Mouse (Mus musculus): ENCODE results near the gene Emb.
A peak's percentile ranks its signal among the peaks of the same experiment; 100 is the strongest.
"Not testable (repeated sequence)": the region's sequence is repeated elsewhere in the genome, so short reads cannot be mapped to it uniquely, and the experiment has no call there.

The Emb gene

DNA sequence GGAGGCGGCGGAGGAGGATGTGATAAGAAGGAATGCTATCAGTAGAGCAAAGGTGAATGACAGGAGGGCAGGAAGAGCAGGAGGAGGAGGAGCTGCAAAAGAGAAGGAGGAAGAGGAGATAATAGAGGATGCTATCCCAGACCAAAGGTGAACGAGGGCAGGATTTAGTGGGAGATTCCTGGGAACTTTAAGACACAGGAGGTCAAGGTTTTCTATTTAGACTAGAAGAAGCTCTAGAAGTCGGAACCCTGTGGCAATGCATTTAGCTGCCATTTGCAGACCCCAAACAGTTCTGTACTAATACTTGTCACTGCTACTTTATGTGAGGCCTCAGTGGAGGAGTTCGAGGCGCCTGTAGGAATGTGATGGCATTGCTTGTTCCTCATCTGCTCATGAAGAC lies at the start of gene Emb:
Gene Emb, plus strand, starts transcription at position 301 of the 400 bp plus-strand sequence.
- DNase-seq (ENCODE audit: low spot score), result no peak

- DNase-seq (ENCODE audit: low spot score), result no peak
Measured at GRCm38 (mm10) chr13:117163906-117164305, 44.4 kb upstream of the Emb start.

DNA sequence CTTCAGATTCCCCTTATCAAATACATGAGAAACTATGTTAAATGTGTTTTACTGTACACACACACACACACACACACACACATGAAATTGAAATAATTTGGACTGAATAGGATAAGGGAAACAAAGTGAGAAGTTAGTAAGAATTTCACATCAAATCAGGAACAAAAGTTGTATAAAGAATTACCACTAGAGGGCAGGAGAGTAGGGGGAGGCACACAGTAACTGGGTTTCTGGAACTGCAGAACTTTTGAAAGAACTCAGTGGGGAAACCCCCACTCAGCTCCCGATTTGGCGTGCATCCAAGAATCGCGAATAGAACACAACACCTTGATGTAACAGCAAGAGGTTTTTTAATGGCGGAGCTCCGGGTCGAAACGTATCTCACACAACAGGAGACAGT lies 43.3 kb upstream of the Emb start:
- no peak for DNase-seq (ENCODE audit: low spot score)

GRCm38 (mm10) chr13:117180912-117181311 lies 27.4 kb upstream of the Emb start:
- not testable (repeated sequence) for DNase-seq (ENCODE audit: low spot score)

- DNase-seq (ENCODE audit: low spot score), result no peak
Measured at GRCm38 (mm10) chr13:117183288-117183687, 25.0 kb upstream of the Emb start.

GRCm38 (mm10) chr13:117185329-117185728 lies 23.0 kb upstream of the Emb start:
- DNase-seq (ENCODE audit: low spot score), result no peak

DNA sequence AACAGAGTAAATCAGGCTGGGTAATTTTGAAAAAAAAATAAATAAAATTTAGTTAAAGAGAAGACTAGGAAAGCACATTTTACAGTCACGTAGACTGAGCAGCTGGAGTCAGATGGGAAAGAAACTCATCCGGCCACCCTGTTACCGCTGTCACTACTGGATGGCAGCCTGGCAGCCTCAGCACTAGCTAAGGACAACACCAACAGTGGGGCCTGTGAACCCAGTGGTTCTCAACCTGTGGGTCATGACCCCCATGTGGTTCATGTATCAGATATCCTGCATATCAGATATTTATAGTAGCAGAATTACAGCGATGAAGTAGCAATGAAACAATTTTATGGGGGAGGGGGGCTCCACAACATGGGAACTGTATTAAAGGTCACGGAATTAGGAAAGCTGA lies 16.2 kb upstream of the Emb start:
- no peak for DNase-seq (ENCODE audit: low spot score)

DNA sequence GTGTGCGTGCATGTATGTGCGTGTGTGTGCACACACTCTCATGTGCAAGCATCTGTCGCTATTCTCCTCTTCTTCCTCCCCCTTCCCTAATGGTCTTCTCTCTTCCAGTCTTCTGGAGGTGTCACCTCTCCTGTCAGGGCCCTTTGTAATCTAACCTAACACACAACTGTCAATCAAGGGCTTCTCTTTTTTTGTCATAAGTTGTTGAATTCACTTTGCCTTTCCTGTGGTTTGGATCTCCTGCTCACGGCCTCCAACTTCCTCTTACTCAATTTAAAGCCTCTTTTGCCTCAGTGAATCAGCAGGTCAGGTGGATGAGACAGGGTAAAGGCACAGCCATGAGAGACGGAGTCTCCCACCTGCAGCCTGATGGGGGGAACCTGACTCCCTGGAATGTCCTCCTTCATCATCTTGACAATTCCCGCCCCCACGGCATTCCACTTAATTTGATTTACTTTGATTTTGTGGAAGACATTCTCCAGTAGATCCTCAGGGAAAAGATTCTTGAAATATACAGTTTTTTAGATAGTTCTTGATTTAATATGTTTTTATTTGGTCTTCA lies 14.8 kb upstream of the Emb start:
- DNase-seq (ENCODE audit: low spot score), result no peak

DNA sequence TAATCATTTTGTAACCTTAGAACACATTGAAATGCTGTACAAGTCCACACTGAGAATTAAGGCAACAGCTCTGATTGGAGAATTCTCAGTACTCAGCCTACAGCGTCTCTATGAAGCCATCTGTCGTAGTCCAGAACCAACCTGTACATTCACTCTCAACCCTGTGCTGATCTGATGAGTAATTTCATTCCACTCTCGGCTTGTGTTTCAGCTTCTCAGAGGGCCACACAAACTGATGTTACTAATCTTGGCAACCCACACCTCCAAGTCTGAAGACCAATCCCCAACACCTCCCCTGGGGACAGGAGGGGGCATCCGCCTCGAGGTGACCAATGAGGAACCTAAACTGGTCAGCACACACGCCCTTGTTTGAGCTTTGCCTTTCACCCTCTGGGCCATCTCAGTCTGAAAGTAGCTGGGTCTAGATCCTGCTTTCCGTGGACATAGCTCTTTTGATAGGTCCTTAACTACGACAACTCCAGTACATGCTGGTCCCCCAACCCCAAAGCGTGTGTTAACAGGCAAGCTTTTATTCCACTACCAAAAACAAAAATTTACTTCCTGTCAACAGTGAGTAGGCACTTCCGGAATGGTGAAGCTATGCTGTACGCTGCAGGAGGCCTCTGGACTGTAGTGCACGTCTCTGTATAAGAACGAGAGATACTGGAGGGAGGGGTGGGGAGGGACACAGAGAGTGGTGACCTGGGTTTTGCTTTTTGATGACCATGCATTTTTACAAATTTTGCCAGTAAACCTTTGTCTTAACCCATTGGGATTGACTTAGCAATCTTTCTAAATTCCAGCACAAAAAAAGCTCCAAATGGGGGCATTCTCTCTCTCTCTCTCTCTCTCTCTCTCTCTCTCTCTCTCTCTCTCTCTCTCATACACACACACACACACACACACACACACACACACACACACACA lies 12.5 kb upstream of the Emb start:
- DNase-seq (ENCODE audit: low spot score), result no peak

GRCm38 (mm10) chr13:117197666-117198065 lies 10.7 kb upstream of the Emb start:
- DNase-seq (ENCODE audit: low spot score), result no peak

DNA sequence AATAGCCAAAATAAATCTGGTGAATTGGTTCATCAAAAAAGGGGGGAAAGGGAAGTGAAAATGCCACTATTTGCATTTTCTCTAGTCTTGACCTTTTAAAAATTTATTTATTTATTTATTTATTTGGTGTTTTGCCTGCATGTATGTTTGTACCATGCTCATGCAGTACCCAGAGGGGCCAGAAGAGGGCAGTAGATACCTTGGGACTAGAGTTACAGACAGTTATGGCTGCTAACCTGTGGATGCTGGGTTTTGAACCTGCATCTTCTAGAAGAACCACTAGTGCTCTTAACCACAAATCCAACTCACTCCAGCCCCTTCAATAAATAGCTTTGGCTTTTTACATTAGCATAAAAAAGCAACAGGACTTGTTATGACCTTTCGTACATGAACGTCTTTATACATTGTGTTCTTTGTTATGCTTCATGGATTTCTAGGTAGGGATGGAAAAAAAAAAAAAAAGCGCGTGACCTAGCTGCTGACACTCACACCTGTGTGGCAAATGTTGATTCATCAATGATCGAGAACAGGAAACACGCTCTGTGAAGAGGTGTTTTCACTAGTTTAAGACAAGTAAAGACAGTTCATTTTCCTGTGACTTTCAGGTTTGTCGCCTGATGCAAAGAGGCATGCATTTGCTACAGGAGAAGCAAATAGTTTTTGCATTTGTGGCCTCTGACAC lies 9.8 kb upstream of the Emb start:
- peak; percentile 83 for DNase-seq (ENCODE audit: low spot score)

DNA sequence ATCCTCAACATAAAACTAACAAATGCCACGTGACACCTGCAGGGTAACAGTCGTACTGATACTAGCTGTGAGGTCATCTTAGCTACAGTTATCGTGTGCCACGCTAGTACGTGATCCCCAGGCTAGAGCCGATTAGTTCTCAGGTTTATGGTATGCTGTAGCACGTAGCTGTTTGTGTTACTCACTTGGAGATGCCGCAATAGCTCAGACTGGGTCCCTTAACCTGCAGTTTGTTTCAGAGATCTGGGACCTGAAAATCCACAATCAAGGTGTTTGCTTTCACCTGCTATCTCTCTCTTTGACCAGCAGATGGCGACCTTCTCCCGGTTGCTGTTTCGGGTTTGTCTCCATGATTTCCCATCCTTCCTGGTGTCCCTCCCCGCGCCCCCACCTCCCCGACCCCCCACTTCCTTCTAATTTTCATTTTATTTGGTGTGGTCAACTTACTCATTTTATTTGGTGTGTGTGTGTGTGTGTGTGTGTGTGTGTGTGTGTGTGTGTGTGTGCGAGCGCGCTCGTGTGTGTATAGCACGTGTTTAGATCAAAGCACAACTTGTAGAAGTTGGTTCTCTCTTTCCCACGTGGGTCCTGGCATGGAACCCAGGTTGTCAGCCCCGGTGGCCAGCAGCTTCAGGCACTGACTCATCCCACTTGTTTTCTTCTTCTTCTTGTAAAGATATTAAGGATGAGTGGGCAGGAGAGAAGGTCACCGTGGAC lies 5.4 kb upstream of the Emb start:
- peak; percentile 64 for DNase-seq (ENCODE audit: low spot score)

GRCm38 (mm10) chr13:117204685-117205084 lies 3.7 kb upstream of the Emb start:
- DNase-seq (ENCODE audit: low spot score), result no peak

DNA sequence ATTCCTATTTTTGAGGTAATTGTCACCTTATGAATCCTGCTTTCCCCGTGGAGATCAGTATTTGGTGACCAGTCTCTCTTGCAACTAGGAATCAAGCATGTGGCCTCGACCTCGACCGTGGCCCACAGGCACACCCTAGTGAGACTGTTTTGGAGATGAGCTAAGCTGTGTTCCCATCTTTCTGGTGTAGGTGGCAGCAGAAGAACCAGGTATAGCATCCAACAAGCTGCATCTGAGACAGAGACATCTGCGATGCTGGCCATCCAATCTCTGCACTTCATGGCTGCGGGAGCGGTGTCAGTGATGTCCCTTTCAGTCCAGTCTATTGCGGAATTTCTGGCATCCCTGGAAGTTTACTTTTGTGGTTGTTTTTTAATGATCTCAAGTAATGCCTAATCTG lies 2.3 kb upstream of the Emb start:
- no peak for DNase-seq (ENCODE audit: low spot score)

DNA sequence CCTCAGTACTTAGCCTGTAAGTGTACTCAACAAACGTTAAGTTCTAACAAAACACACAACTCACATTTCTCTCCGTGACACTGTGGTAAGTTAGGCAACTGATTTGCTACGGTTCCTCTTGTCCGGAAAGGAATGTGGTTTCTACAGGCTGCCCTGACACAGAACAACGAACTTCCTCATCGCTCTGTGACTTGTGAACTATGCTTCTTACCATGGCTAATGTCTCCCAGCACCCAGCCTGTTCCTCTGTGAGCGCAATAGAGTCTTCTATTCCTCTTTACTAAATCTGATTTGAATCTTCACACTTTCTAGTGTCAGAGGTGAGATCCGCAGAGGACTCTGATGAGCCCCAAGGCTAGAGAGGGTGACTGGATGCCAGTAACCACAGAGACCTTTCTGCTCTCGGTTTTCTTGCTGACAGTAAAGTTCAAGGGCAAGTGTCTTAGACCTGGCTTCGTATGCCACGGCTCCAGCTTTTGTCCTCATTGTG lies 3.1 kb downstream of the Emb start:
- peak; percentile 58 for DNase-seq (ENCODE audit: low spot score)

DNA sequence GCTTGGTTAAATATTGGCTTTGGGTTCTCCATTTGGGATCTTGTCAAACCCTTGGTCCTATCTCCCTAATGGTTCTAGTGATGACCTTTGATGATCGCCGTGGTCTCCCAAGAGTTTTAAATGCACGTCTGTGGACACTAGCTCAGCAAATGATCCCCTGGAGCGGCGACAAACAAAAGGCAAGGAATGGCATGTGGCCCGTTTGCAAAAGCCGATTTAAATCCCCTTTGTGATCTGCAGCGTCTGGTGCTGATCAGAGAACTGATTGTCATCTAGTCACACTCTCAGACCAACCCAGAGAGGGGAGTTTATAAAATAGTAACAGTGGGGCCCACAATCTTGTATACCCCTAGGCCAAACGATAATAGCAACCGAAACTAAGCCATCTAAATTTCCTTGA lies 7.1 kb downstream of the Emb start:
- DNase-seq (ENCODE audit: low spot score), result peak; percentile 61

GRCm38 (mm10) chr13:117216126-117216525 lies 7.8 kb downstream of the Emb start:
- DNase-seq (ENCODE audit: low spot score), result peak; percentile 59

GRCm38 (mm10) chr13:117216752-117217363 lies 8.5 kb downstream of the Emb start:
- no peak for DNase-seq (ENCODE audit: low spot score)

GRCm38 (mm10) chr13:117217621-117218020 lies 9.3 kb downstream of the Emb start:
- no peak for DNase-seq (ENCODE audit: low spot score)

DNA sequence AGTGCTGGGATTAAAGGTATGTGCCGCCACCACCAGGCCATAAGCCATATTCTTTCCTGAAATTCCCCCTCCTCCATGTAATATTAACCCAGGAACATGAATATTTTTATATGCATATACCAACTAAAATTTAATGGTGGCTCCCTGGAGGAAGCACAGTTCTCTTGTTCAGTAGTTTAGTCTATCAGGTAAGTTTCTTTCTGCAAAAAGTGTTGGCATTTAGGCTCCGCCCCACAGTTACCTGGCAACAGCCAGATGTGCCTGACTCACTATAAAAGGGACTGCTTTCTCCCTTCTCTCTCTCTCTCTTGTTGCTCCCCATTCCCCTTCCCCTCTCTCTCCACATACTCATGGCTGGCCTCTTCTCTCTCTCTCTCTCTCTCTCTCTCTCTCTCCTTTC lies 9.8 kb downstream of the Emb start:
- no peak for DNase-seq (ENCODE audit: low spot score)

GRCm38 (mm10) chr13:117219871-117220500 lies 11.7 kb downstream of the Emb start:
- DNase-seq (ENCODE audit: low spot score), result peak; percentile 59
